Mouse (Mus musculus): ENCODE data around the gene Helb. TPM values are rescaled to one million over a fixed set of nuclear protein-coding genes. Genes with fewer than 3 reads are reported as not detected.

The Helb gene
- polyA plus RNA-seq, 1 experiment from 2014 or later, result 5.6 TPM

DNA sequence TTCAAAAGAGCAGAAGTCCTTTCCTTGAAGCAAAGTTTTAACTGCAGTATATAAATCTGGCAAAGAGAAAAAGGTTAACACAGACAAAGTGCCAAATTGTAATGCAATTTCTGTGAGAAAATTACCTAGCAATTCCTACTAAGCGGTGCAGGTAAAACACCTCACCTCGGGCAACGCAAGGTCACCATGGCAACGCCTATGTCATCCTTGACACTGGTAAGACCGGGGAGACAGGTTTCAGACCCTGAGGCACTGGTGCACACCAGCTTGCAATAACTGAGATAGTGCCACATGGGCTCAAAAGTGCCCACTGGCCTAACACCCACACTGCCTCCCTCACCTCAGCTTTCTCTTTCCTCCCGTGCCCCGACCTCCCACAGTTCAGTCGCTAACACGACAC, 17.7 kb downstream of the Helb start:
- DNase-seq (ENCODE audit: low read depth, low spot score) (no peak), ATAC-seq (no peak)
- no peaks in the 10 kb centered on the region for H3K27me3 ChIP-seq
- POLR2A ChIA-PET, result no interaction called here
- CTCF ChIA-PET, result no interaction called here
- in situ Hi-C loops (cut with MboI; ENCODE audit: low pct_unique_long_range_greater_than_20kb), result no loop called here
- no peak for TF ChIP-seq CTCF (IDR thresholded peaks at IDR 0.05)

DNA sequence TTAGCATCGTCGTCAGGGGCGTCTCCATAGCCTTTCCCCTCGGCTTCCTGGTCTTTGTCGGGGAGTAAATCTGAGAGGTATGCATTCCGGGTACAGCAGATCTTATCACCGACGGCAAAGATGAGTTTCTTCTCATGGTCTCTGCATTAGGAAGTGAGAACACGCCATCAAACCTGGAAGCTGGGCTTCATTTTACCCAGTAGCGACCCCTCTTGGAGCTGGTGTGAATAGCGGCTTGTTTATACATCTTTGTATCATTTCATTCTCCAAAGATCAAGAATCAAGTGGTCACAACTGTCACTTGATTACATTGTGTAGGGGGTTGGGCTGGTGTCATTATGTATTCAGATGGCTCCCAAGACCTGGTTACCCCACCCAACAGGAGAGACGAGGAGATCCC, 20.2 kb downstream of the Helb start:
- DNase-seq (ENCODE audit: low read depth, low spot score) (no peak), ATAC-seq (no peak)
- in situ Hi-C loops (cut with MboI; ENCODE audit: low pct_unique_long_range_greater_than_20kb), result no loop called here
- H3K27me3 ChIP-seq, result no peaks in the 10 kb centered on the region
- TF ChIP-seq CTCF (IDR thresholded peaks at IDR 0.05), result no peak
- ChIA-PET CTCF (no interaction called here), POLR2A (no interaction called here)

DNA sequence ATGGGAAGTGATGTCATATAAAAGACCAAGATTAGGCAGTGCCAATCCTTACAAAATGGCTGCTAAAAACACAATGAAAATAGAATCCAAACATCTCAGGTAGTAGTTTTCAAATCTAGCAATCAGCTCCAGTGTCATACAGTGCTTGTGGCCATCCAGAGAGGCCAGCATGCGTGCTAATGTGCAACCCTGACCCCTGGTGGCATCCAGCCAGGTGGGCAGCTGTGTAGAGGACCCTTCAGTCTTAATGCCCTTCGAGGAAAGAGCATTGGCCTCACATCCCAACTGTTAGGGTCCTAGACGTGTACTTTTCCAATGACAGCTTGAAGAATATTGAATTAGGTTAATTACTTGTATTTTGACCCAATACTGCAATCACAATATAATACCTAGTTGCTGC, 34.9 kb downstream of the Helb start:
- no peaks in the 10 kb centered on the region for H3K27me3 ChIP-seq
- POLR2A ChIA-PET, result no interaction called here
- DNase-seq (ENCODE audit: low read depth, low spot score) (no peak), ATAC-seq (no peak)
- CTCF ChIA-PET, result interaction anchor here (0.8 to 3.1 kb wide), 4 partner anchors 9 to 15 kb away, joined by 3 to 12 read pairs (median 3); no protein-coding TSS in a partner anchor
- no peak for TF ChIP-seq CTCF (IDR thresholded peaks at IDR 0.05)
- in situ Hi-C loops (cut with MboI; ENCODE audit: low pct_unique_long_range_greater_than_20kb), result no loop called here

DNA sequence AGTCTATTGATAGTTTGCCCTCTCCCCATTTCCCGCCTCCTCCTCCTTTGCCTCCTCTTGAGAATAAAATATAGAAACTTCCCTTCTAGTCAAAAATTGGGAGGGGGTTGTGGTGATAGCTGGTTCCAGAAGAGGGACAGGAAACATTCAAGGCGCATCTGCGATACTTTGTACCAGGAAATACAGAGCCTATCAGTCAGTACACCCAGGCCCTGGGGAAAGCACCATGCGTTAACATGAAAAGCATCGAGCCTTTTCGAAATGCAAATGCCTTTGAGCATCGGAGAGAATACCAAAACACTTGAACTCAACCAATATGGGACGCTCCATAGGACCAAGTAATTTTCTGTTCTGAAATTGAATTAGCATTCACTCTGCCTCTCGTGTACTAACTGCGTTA, 46.5 kb downstream of the Helb start:
- TF ChIP-seq CTCF (IDR thresholded peaks at IDR 0.05), result no peak
- POLR2A ChIA-PET, result no interaction called here
- ATAC-seq, result no peak
- DNase-seq (ENCODE audit: low read depth, low spot score), result no peak
- no peaks in the 10 kb centered on the region for H3K27me3 ChIP-seq
- CTCF ChIA-PET, result interaction anchor here (0.7 to 2.5 kb wide), 2 partner anchors 12 to 262 kb away, joined by 3 to 11 read pairs; no protein-coding TSS in a partner anchor
- in situ Hi-C loops (cut with MboI; ENCODE audit: low pct_unique_long_range_greater_than_20kb), result no loop called here

DNA sequence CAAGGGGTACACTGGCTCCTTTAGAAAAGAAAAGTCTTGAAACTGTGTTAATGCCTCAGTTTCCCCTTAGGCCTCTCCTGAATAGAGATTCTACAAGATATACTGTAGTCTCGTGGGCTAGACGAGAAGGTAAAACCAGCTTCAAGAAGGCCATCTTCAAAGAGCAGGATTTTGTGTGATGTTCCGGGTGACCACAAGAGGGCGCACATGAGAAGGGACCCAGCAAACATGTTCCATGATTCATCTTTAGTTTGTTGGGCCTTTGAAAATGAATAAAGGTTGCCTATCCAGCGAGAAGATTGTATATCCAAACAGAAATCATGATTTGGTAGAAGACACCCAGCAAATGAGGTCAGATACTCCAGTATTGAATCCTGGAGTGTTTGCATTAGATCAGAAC, 48.4 kb downstream of the Helb start:
- in situ Hi-C loops (cut with MboI; ENCODE audit: low pct_unique_long_range_greater_than_20kb), result no loop called here
- H3K27me3 ChIP-seq, result no peaks in the 10 kb centered on the region
- ChIA-PET CTCF (interaction anchor here (0.7 to 3.4 kb wide), 10 partner anchors 9 to 260 kb away, joined by 3 to 20 read pairs (median 4); no protein-coding TSS in a partner anchor), POLR2A (no interaction called here)
- TF ChIP-seq CTCF (IDR thresholded peaks at IDR 0.05), result peak; percentile 81
- DNase-seq (ENCODE audit: low read depth, low spot score), result no peak
- no peak for ATAC-seq

DNA sequence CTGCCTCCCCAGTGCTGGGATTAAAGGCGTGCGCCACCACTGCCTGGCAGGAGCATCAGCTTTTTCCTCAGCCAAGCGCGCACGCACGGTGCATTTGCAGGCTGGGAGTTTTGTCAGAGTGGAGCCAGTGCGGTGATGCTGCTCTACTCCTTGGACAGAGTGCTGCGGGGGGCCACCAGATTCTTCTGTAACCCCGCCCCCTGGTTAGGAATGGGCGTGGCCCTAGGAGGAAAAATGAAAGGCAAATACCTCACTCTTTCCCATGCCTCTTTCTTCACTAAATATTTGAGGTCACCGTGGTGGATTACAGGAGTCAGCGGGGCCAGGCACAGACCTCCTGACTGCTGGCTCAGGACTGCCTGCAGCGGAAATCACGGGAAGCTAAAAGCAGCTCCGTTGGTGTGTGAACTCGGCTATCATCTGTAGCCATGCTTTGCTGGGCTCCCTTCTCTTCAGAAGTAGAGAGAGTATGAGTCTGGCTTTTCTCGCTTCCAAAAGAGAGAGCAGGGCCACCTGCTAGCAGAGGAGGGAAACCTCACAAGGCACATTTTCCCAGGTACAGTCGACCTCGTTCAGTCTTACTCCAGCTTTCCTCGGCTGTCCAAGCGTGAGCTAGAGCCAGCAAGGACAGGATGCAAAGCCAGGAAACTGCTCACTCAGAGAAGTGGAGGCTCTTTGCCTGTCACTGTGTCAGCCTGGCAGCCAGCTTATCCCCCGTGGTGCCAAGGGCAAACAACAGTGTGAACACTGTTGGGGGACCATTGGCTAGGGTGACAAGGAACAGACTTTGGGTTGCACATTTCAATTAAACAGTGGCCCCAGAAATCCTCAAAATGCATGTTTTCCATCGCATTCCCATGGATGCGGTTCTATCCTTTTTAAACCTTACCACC, 51.3 kb downstream of the Helb start:
- peak; percentile 68 for ATAC-seq
- POLR2A ChIA-PET, result no interaction called here
- no peak for TF ChIP-seq CTCF (IDR thresholded peaks at IDR 0.05)
- in situ Hi-C loops (cut with MboI; ENCODE audit: low pct_unique_long_range_greater_than_20kb), result no loop called here
- CTCF ChIA-PET, result interaction anchor here (1.0 to 3.4 kb wide), 3 partner anchors 10 to 258 kb away, joined by 3 to 20 read pairs (median 3); no protein-coding TSS in a partner anchor
- H3K27me3 ChIP-seq, result no peaks in the 10 kb centered on the region
- DNase-seq (ENCODE audit: low read depth, low spot score), result no peak

DNA sequence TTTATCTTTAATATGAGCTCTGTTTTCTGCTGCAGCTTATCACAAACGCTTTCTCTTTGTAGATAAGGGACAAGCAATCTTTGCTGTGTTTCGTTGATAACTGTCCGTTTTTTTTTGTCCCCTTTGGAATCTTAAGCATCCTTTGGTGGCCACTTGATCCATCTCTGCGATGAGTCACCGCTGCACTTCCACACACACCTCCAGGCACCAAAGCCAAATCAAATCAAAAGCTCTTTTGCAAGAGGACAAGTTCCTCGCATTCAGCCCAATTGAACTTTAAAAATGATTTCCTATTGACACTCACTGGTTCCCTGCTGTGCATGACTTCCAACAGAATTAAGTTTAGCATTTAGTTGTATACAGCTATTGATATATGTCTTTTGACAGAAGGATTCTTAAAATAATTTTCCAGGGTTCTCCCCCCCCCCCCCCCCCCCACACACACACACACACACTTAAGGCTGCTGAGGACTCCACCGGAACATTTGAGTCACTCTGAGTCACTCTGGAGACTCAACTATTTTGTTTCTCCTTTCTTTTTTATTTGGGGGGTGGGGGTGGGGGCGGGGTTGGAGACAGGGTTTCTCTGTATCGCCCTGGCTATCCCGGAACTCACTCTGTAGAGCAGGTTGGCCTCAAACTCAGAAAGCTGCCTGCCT, 52.1 kb downstream of the Helb start:
- ChIA-PET POLR2A (no interaction called here), CTCF (interaction anchor here (1.9 kb wide), 1 partner anchor 11 kb away, joined by 5 read pairs; no protein-coding TSS in a partner anchor)
- no peaks in the 10 kb centered on the region for H3K27me3 ChIP-seq
- no peak for ATAC-seq
- in situ Hi-C loops (cut with MboI; ENCODE audit: low pct_unique_long_range_greater_than_20kb), result no loop called here
- DNase-seq (ENCODE audit: low read depth, low spot score), result no peak
- no peak for TF ChIP-seq CTCF (IDR thresholded peaks at IDR 0.05)

DNA sequence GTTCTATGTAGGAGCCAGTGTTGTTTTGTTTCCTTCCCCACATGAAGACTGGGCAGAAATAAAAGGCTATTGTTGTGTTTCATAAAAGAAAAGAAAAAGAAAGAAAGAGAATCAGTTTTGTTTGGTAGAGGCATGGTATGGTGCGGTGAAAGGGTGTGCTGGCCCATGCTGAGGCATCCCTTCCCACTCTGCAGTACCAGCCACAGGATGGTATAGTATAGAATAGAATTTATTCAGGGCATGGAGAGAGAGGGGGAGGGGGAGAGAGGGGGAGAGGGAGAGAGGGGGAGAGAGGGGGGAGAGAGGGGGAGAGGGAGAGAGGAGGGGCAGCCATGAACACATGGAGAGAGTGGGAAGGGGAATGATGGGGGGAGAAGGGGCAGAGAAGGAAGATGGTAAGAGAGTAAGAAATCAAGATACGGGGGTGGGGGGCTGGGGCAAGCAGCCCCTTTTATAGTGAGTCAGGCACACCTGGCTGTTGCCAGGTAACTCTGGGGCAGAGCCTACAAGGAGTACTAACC, 68.0 kb downstream of the Helb start:
- no peaks in the 10 kb centered on the region for H3K27me3 ChIP-seq
- no peak for TF ChIP-seq CTCF (IDR thresholded peaks at IDR 0.05)
- ChIA-PET POLR2A (no interaction called here), CTCF (interaction anchor here (1.3 kb wide), 1 partner anchor 9 kb away, joined by 4 read pairs; no protein-coding TSS in a partner anchor)
- in situ Hi-C loops (cut with MboI; ENCODE audit: low pct_unique_long_range_greater_than_20kb), result no loop called here
- DNase-seq (ENCODE audit: low read depth, low spot score) (no peak), ATAC-seq (no peak)

DNA sequence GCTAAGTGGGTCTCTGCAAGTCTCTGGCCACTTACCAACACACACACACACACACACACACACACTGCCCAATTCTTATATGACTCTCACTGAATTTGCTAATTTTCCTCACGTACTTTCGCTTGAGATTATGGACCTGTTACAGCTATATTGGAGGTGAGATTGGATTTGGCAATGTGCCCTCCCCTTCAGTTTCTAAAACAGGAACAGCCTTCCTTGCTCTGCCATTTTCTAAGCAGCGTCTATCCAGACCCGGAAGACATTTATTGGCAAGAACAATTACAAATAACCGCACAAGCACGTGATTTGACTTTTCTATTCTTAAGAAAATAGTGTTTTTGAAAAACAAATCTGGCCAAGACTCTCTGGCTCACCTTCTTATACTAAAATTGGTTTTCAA, 68.5 kb downstream of the Helb start:
- TF ChIP-seq CTCF (IDR thresholded peaks at IDR 0.05), result no peak
- in situ Hi-C loops (cut with MboI; ENCODE audit: low pct_unique_long_range_greater_than_20kb), result no loop called here
- POLR2A ChIA-PET, result interaction anchor here (0.7 kb wide), 1 partner anchor 18 kb away, joined by 3 read pairs; no protein-coding TSS in a partner anchor

DNA sequence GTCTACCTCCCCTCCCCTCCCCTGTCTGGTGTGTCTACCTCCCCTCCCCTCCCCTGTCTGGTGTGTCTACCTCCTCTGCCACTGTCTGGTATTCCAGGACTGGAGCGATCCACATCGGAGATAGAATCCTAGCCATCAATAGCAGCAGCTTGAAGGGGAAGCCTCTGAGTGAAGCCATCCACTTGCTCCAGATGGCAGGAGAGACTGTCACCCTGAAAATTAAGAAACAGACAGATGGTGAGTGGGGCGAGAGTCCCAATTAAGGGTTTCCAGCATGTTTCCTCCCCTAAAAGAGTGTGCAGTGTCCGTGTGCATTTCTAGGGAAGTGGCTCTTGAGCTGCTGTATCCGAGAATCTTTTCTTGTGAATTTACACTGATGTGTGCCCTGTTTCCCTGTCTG, 74.6 kb downstream of the Helb start:
- no peak for TF ChIP-seq CTCF (IDR thresholded peaks at IDR 0.05)
- no peak for DNase-seq (ENCODE audit: low read depth, low spot score)
- ChIA-PET CTCF (interaction anchor here (1.9 kb wide), 1 partner anchor 12 kb away, joined by 5 read pairs; no protein-coding TSS in a partner anchor), POLR2A (no interaction called here)
- no peaks in the 10 kb centered on the region for H3K27me3 ChIP-seq
- in situ Hi-C loops (cut with MboI; ENCODE audit: low pct_unique_long_range_greater_than_20kb), result no loop called here
- no peak for ATAC-seq

More for the DNA sequence above, 68.5 kb downstream of the Helb start:
- CTCF ChIA-PET, result no interaction called here
- H3K27me3 ChIP-seq, result no peaks in the 10 kb centered on the region
- DNase-seq (ENCODE audit: low read depth, low spot score), result no peak
- no peak for ATAC-seq
